Mouse (Mus musculus) liver, embryonic 14 days (tissue): ENCODE measurements around the gene Spag5. TPM values are rescaled to one million over a fixed set of nuclear protein-coding genes. Genes with fewer than 3 reads are reported as not detected.

Experiments used
- polyA plus RNA-seq: library from polyadenylated mRNA; depleted of rRNA; stranded (reverse); fragments of >200 nt; gene quantifications from 2 replicates; pipeline ENCODE4 v1.2.3, GENCODE M21; 2012; rRNA removed

The Spag5 gene
- 36.6 and 42.5 TPM in 2 replicates for polyA plus RNA-seq

GRCm38 (mm10) chr11:78301357-78302084 lies at the start of gene Spag5:
TSS of gene Spag5 (plus strand) at chr11:78301529.

GRCm38 (mm10) chr11:78261380-78262352 lies 39.7 kb upstream of the Spag5 start, which contains the start of gene 2610507B11Rik:
TSS of gene 2610507B11Rik (plus strand) at chr11:78261752.

GRCm38 (mm10) chr11:78290654-78291053 lies 10.7 kb upstream of the Spag5 start, which contains the start of gene BC030499:
TSS of gene BC030499 (plus strand) at chr11:78290841.

GRCm38 (mm10) chr11:78322860-78323259 lies 21.5 kb downstream of the Spag5 start, which contains the start of gene Aldoc:
TSS of gene Aldoc (plus strand) at chr11:78322968.

GRCm38 (mm10) chr11:78327634-78328511 lies 26.5 kb downstream of the Spag5 start, which contains the start of gene Pigs:
TSS of gene Pigs (plus strand) at chr11:78328415.

GRCm38 (mm10) chr11:78343381-78344327 lies 42.3 kb downstream of the Spag5 start, which contains the start of gene Unc119:
TSS of gene Unc119 (plus strand) at chr11:78343482.

Other genes with a start within 250 kb of the Spag5 start
- 8.0 and 10.2 TPM in 2 replicates for gene Eral1, start 221.1 kb upstream of the Spag5 start, polyA plus RNA-seq
- 2.3 and 2.6 TPM in 2 replicates for gene Fam222b, start 206.9 kb upstream of the Spag5 start, polyA plus RNA-seq
- 29.3 and 33.9 TPM in 2 replicates for gene Traf4, start 135.9 kb upstream of the Spag5 start, polyA plus RNA-seq
- 9.5 and 11.0 TPM in 2 replicates for gene Nek8, start 124.9 kb upstream of the Spag5 start, polyA plus RNA-seq
- 65.0 and 65.7 TPM in 2 replicates for gene Tlcd1, start 124.8 kb upstream of the Spag5 start, polyA plus RNA-seq
- gene Rpl23a, start 117.9 kb upstream of the Spag5 start, polyA plus RNA-seq: 1,425 and 1,557 TPM in 2 replicates
- 6.6 and 6.7 TPM in 2 replicates for gene Rab34, start 113.1 kb upstream of the Spag5 start, polyA plus RNA-seq
- gene Proca1, start 108.1 kb upstream of the Spag5 start, polyA plus RNA-seq: 0.07 and 0.25 TPM in 2 replicates
- gene Sdf2, start 55.8 kb upstream of the Spag5 start, polyA plus RNA-seq: 31.8 and 35.8 TPM in 2 replicates
- 6.9 and 8.8 TPM in 2 replicates for gene Supt6, start 55.5 kb upstream of the Spag5 start, polyA plus RNA-seq
- gene 2610507B11Rik, start 39.8 kb upstream of the Spag5 start, polyA plus RNA-seq: 20.0 and 24.6 TPM in 2 replicates
- 0.18 and 0.21 TPM in 2 replicates for gene BC030499, start 10.7 kb upstream of the Spag5 start, polyA plus RNA-seq
- gene Aldoc, start 21.4 kb downstream of the Spag5 start, polyA plus RNA-seq: 4.2 TPM in 2 replicates
- 16.9 and 19.0 TPM in 2 replicates for gene Pigs, start 26.9 kb downstream of the Spag5 start, polyA plus RNA-seq
- gene Unc119, start 42.0 kb downstream of the Spag5 start, polyA plus RNA-seq: 30.0 and 34.5 TPM in 2 replicates
- gene Foxn1, start 85.0 kb downstream of the Spag5 start, polyA plus RNA-seq: not detected in 2 replicates
- not detected in 2 replicates for gene Slc13a2, start 120.7 kb downstream of the Spag5 start, polyA plus RNA-seq
- 3.1 and 3.4 TPM in 2 replicates for gene Slc46a1, start 164.2 kb downstream of the Spag5 start, polyA plus RNA-seq
- 0.09 TPM in 2 replicates for gene Sarm1, start 196.2 kb downstream of the Spag5 start, polyA plus RNA-seq
- 358 and 399 TPM in 2 replicates for gene Vtn, start 197.6 kb downstream of the Spag5 start, polyA plus RNA-seq
- gene Sebox, start 201.9 kb downstream of the Spag5 start, polyA plus RNA-seq: 0.17 and 0.23 TPM in 2 replicates
- gene Tmem199, start 210.6 kb downstream of the Spag5 start, polyA plus RNA-seq: 14.0 and 15.5 TPM in 2 replicates
- 24.1 and 28.3 TPM in 2 replicates for gene Poldip2, start 210.7 kb downstream of the Spag5 start, polyA plus RNA-seq
- 6.9 and 7.5 TPM in 2 replicates for gene Tnfaip1, start 234.8 kb downstream of the Spag5 start, polyA plus RNA-seq
- gene Ift20, start 234.8 kb downstream of the Spag5 start, polyA plus RNA-seq: 39.0 and 48.2 TPM in 2 replicates
- 35.7 and 37.5 TPM in 2 replicates for gene Tmem97, start 249.2 kb downstream of the Spag5 start, polyA plus RNA-seq